Mouse (Mus musculus) CH12.LX (cell line): Measurements from ENCODE around the gene Atf7ip2. TPM values are rescaled to one million over a fixed set of nuclear protein-coding genes. Genes with fewer than 3 reads are reported as not detected.

Experiments used
- DNase-seq: peaks from one replicate; pipeline ENCODE4 v3.0.0-alpha.2; 2013; ENCODE audit errors: extremely low read depth
- H3K27ac ChIP-seq: 2 replicates; pipeline ENCODE4 v1.5.1; 2012; ENCODE audit warnings: low read depth, mild to moderate bottlenecking, control low read depth, moderate library complexity; ENCODE audit not compliant: insufficient read depth
- H3K27me3 ChIP-seq: replicated peaks from 2 replicates; pipeline ENCODE3; 2012; ENCODE audit warnings: inconsistent platforms
- H3K36me3 ChIP-seq, 2 experiments: replicated peaks in 1 of 2; 2 replicates each; pipeline versions ENCODE3 to v1.6.1; 2012; ENCODE audit warnings: inconsistent platforms in 1 of 2, low read length in 1 of 2, mild to moderate bottlenecking in 1 of 2, mixed read lengths in 1 of 2, moderate library complexity in 1 of 2; ENCODE audit not compliant: control insufficient read depth in 1 of 2, insufficient read depth in 1 of 2
- H3K4me1 ChIP-seq, 2 experiments: 2 replicates each; pipeline ENCODE4 v1.6.1; 2012; ENCODE audit warnings: inconsistent platforms in 1 of 2, moderate library complexity in 1 of 2; ENCODE audit not compliant: insufficient read depth in 2 of 2, control insufficient read depth in 1 of 2
- H3K4me2 ChIP-seq: 2 replicates; pipeline ENCODE4 v1.6.1; 2012; ENCODE audit warnings: low read depth, mild to moderate bottlenecking, control low read depth; ENCODE audit not compliant: poor library complexity, insufficient read depth, severe bottlenecking
- H3K4me3 ChIP-seq, 3 experiments: fragments of 150-350 bp in 1 of 3; sonication (generic) in 1 of 3; replicated peaks in 1 of 3; 2 replicates each; pipeline versions ENCODE3 to v1.5.1; 2011 to 2012; ENCODE audit warnings: low read depth in 2 of 3, low read length in 2 of 3, mild to moderate bottlenecking in 2 of 3, moderate library complexity in 2 of 3, control low read depth in 1 of 3, improper control_type of control experiment in 1 of 3, inconsistent platforms in 1 of 3, mixed read lengths in 1 of 3; ENCODE audit not compliant: poor library complexity in 1 of 3
- H3K79me2 ChIP-seq: replicated peaks from 2 replicates; pipeline ENCODE4 v1.6.1; 2012; ENCODE audit warnings: mild to moderate bottlenecking, moderate library complexity; ENCODE audit not compliant: control insufficient read depth, poor library complexity, insufficient read depth, severe bottlenecking; ENCODE audit errors: extremely low read depth
- H3K9ac ChIP-seq: 2 replicates; pipeline ENCODE4 v1.6.1; 2012; ENCODE audit warnings: low read depth, mild to moderate bottlenecking, control low read depth, moderate library complexity; ENCODE audit not compliant: insufficient read depth
- H3K9me3 ChIP-seq: replicated peaks from 2 replicates; pipeline ENCODE3; 2012; ENCODE audit warnings: low read length, inconsistent platforms, mixed read lengths
- BHLHE40 ChIP-seq: IDR thresholded peaks from 2 replicates; pipeline ENCODE4 v1.6.1; 2011; ENCODE audit warnings: mild to moderate bottlenecking, low read depth, low read length, improper control_type of control experiment
- CHD2 ChIP-seq: IDR thresholded peaks from 2 replicates; pipeline ENCODE4 v1.6.1; 2011; ENCODE audit warnings: low read length, improper control_type of control experiment
- E2F4 ChIP-seq: IDR thresholded peaks from 2 replicates; pipeline ENCODE4 v1.6.1; 2011; ENCODE audit warnings: low read depth, low read length, improper control_type of control experiment; ENCODE audit not compliant: insufficient replicate concordance
- EP300 ChIP-seq: IDR thresholded peaks from 2 replicates; pipeline ENCODE4 v1.6.1; 2011; ENCODE audit warnings: low read length, improper control_type of control experiment
- HCFC1 ChIP-seq: IDR thresholded peaks from 2 replicates; pipeline ENCODE4 v1.6.1; 2012; ENCODE audit warnings: low read depth, mild to moderate bottlenecking, inconsistent platforms, low read length, improper control_type of control experiment
- IRF4 ChIP-seq: IDR thresholded peaks from 2 replicates; pipeline ENCODE4 v1.6.1; 2014; ENCODE audit warnings: low read depth, mild to moderate bottlenecking, inconsistent platforms, low read length, improper control_type of control experiment
- JUN ChIP-seq: IDR thresholded peaks from 2 replicates; pipeline ENCODE4 v1.6.1; 2011; ENCODE audit warnings: low read depth, mild to moderate bottlenecking, low read length, improper control_type of control experiment, moderate library complexity; ENCODE audit not compliant: insufficient read depth
- JUND ChIP-seq: conservative IDR thresholded peaks from 2 replicates; pipeline ENCODE4 v1.6.1; 2011; ENCODE audit warnings: low read depth, low read length, improper control_type of control experiment
- KAT2A ChIP-seq: IDR thresholded peaks from 2 replicates; pipeline ENCODE4 v1.6.1; 2012; ENCODE audit warnings: low read length, improper control_type of control experiment, inconsistent platforms; ENCODE audit not compliant: insufficient replicate concordance
- MAFK ChIP-seq: IDR thresholded peaks from 2 replicates; pipeline ENCODE4 v1.6.1; 2011; ENCODE audit warnings: low read length, improper control_type of control experiment; ENCODE audit not compliant: insufficient replicate concordance
- MAX ChIP-seq: IDR thresholded peaks from 2 replicates; pipeline ENCODE4 v1.6.1; 2011; ENCODE audit warnings: low read length, improper control_type of control experiment
- MAZ ChIP-seq: IDR thresholded peaks from 2 replicates; pipeline ENCODE4 v1.6.1; 2012; ENCODE audit warnings: low read depth, mild to moderate bottlenecking, inconsistent platforms, low read length, improper control_type of control experiment, moderate library complexity
- MEF2A ChIP-seq: IDR thresholded peaks from 2 replicates; pipeline ENCODE4 v1.6.1; 2014; ENCODE audit warnings: low read depth, mild to moderate bottlenecking, inconsistent platforms, low read length, improper control_type of control experiment, borderline replicate concordance
- MXI1 ChIP-seq: IDR thresholded peaks from 2 replicates; pipeline ENCODE4 v1.6.1; 2011; ENCODE audit warnings: mild to moderate bottlenecking, low read depth, low read length, improper control_type of control experiment
- MYC ChIP-seq: IDR thresholded peaks from 2 replicates; pipeline ENCODE4 v1.6.1; 2011; ENCODE audit warnings: low read depth, mild to moderate bottlenecking, improper control_type of control experiment, low read length
- NELFE ChIP-seq: IDR thresholded peaks from 2 replicates; pipeline ENCODE4 v1.6.1; 2011; ENCODE audit warnings: low read depth, low read length, improper control_type of control experiment
- NRF1 ChIP-seq: IDR thresholded peaks from 2 replicates; pipeline ENCODE4 v1.6.1; 2014; ENCODE audit warnings: low read depth, mild to moderate bottlenecking, inconsistent platforms, low read length, improper control_type of control experiment, moderate library complexity
- PAX5 ChIP-seq: IDR thresholded peaks from 2 replicates; pipeline ENCODE4 v1.6.1; 2012; ENCODE audit warnings: low read length, inconsistent platforms, mixed read lengths
- POLR2A ChIP-seq: IDR thresholded peaks from 2 replicates; pipeline ENCODE4 v1.6.1; 2011; ENCODE audit warnings: low read depth, mild to moderate bottlenecking, improper control_type of control experiment, low read length
- POLR2AphosphoS2 ChIP-seq: IDR thresholded peaks from 2 replicates; pipeline ENCODE4 v1.6.1; 2011; ENCODE audit warnings: low read depth, low read length, improper control_type of control experiment
- RCOR1 ChIP-seq: conservative IDR thresholded peaks from 2 replicates; pipeline ENCODE4 v1.6.1; 2012; ENCODE audit warnings: low read depth, mild to moderate bottlenecking, inconsistent platforms, low read length, improper control_type of control experiment
- SMC3 ChIP-seq: IDR thresholded peaks from 2 replicates; pipeline ENCODE4 v1.6.1; 2011; ENCODE audit warnings: low read depth, low read length, improper control_type of control experiment
- TBP ChIP-seq: conservative IDR thresholded peaks from 2 replicates; pipeline ENCODE4 v1.6.1; 2011; ENCODE audit warnings: low read depth, low read length, improper control_type of control experiment
- TCF12 ChIP-seq: IDR thresholded peaks from 2 replicates; pipeline ENCODE4 v1.6.1; 2014; ENCODE audit warnings: low read depth, mild to moderate bottlenecking, inconsistent platforms, low read length, improper control_type of control experiment
- ZMIZ1 ChIP-seq: IDR thresholded peaks from 2 replicates; pipeline ENCODE4 v1.6.1; 2012; ENCODE audit warnings: low read depth, mild to moderate bottlenecking, inconsistent platforms, low read length, improper control_type of control experiment
- ZNF384 ChIP-seq: IDR thresholded peaks from 2 replicates; pipeline ENCODE4 v1.6.1; 2012; ENCODE audit warnings: low read depth, low read length, improper control_type of control experiment, inconsistent platforms
- dilution Hi-C: fragments of 300-500 bp; cut with MboI; formaldehyde crosslinking; loops from 2 replicates; pipeline ENCODE4 v1.14.3; 2020; ENCODE audit warnings: low sequenced_read_pairs; ENCODE audit not compliant: extremely low pct_unique_long_range_greater_than_20kb, extremely low pct_ligation_motif_present
- in situ Hi-C: fragments of 300-500 bp; cut with MboI; formaldehyde crosslinking; loops from 3 replicates; pipeline ENCODE4 v1.14.3; 2019; ENCODE audit warnings: low sequenced_read_pairs, low pct_ligation_motif_present, low pct_unique_long_range_greater_than_20kb, mixed read lengths
- polyA plus RNA-seq: library from polyadenylated mRNA; unstranded; fragments of >175 nt; gene quantifications from 2 replicates; pipeline ENCODE4 v1.2.1, GENCODE M21; 2012; ENCODE audit warnings: low read depth; ENCODE audit not compliant: insufficient read length
- total RNA-seq, 2 experiments: library from RNA; depleted of rRNA; stranded (reverse); fragments of 300-350 nt in 1 of 2; fragments of >200 nt in 1 of 2; gene quantifications; 2 replicates each; pipeline ENCODE4 v1.2.3; 2012 to 2014

Atf7ip2 gene
- total and polyA plus RNA-seq, 3 experiments, result not detected

DNA sequence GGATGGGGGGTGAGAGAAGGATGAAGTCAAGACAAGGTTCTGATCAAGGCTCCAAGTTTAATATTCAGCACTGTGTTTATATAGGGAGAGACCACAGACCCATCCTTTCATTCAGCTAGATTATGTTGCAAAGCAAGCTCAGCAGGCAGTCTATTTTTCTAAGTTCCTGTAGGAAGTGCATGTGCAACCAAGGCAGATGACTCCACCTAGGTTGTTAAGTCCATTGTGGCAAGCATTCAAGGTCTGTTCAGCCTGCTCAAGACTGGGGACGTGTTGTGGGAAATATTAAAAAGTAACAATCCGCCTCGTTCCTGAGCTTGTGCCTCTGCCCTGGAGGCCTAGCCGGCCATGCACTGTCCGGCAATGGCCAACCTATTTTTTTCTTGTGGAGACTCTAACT lies 45.1 kb upstream of the Atf7ip2 start:
- H3K36me3 ChIP-seq, result no peaks in the 10 kb centered on the region
- H3K9ac ChIP-seq, result no peak overlapping the region
- in situ Hi-C loops, result no loop called here
- no peaks in the 10 kb centered on the region for H3K27me3 ChIP-seq
- H3K27ac ChIP-seq, result no peak overlapping the region
- no peaks in the 10 kb centered on the region for H3K79me2 ChIP-seq
- dilution Hi-C loops, result no loop called here
- no peaks in the 10 kb centered on the region for H3K9me3 ChIP-seq
- TF ChIP-seq ZNF384 (no peak), TBP (no peak), SMC3 (no peak), NELFE (no peak), RCOR1 (no peak), MYC (no peak), MAX (no peak), POLR2AphosphoS2 (no peak), MAZ (no peak), HCFC1 (no peak), MEF2A (no peak)
- H3K4me3 ChIP-seq, result no peak overlapping the region
- H3K4me1 ChIP-seq, result peaks cover 2 to 14% of the 10 kb centered on the region in 2 experiments; a peak in 3 of 4 replicates
- H3K4me2 ChIP-seq, result no peak overlapping the region
- no peak for DNase-seq

GRCm38 (mm10) chr16:10169123-10169905 lies 23.2 kb upstream of the Atf7ip2 start:
- dilution Hi-C loops (no loop called here), in situ Hi-C loops (no loop called here)
- Histone ChIP-seq H3K79me2 (no peaks in the 10 kb centered on the region), H3K9me3 (peaks cover 6% of the 10 kb centered on the region), H3K27me3 (no peaks in the 10 kb centered on the region), H3K4me1 (peaks cover 8 to 42% of the 10 kb centered on the region in 2 experiments), H3K4me2 (no peak overlapping the region), H3K9ac (no peak overlapping the region), H3K36me3 (peaks cover 0 to 3% of the 10 kb centered on the region in 2 experiments), H3K4me3 (no peak overlapping the region), H3K27ac (no peak overlapping the region)
- peak; percentile 43 for DNase-seq
- TF ChIP-seq BHLHE40 (peak; percentile 35; the same call in 1 of the 2 replicates), KAT2A (no peak), TBP (no peak), ZMIZ1 (no peak), MAFK (0 out of 2 replicates have a peak, but pooled peaks have one; percentile 45), EP300 (peak; percentile 65), POLR2AphosphoS2 (no peak), MAX (no peak), JUN (peak; percentile 15; the same call in 1 of the 2 replicates), JUND (peak; percentile 41; the same call in 1 of the 2 replicates), CHD2 (no peak), TCF12 (no peak), MEF2A (peak; percentile 17; the same call in 1 of the 2 replicates), POLR2A (no peak), NRF1 (no peak), E2F4 (no peak), MXI1 (no peak), IRF4 (peak; percentile 58), PAX5 (no peak)
